Mouse (Mus musculus): ENCODE measurements around the gene Zfp296.

DNA sequence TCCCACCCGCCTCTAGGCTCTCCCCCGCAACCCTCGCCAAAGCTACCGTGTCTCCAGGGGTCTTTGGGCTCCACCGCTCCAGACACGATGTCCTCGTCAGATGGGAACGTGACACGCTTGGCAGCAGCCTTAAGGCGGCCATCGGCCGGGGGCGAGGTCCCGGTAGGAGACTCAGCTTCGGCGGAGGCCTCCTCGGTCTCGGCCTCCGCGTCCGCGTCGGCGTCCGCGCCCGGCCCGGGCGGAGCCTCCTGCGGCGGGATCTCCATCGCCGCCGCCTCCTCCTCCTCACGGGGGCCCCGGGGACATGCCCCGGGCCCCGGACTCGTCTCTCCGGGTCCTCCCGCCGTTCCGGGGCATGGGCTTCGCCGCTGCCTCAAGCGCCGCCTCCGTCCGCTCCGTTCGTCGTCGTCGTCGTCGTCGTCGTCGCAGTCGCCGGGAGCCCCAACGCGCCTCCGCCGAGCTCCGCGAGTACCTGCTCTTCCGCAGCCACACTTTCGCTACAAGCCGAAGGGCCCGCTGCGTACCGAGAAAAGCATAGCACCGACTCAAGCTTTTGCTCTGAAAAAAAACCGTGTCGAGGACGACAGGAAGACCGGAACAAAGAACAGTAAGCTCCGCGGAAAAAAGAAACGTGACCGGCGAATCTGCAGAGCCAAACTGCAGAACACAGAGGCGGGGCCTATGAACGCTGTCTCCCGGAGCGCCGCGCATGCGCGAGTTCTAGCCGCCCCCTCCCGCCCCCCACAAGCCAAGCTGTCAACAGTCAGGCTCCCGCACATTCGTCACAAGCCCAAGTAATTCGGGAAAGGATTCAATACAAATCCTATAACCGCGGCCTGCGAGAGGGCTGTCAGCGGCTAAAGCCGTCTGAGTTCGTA is 15.1 kb upstream of the Zfp296 start:
- TF ChIP-seq CTCF (IDR thresholded peaks at IDR 0.05; ENCODE audit: low read depth, low read length) (no peak), POLR2A (IDR thresholded peaks at IDR 0.05; ENCODE audit: extremely low read depth, insufficient read depth, low read length) (0 out of 2 replicates have a peak, but pooled peaks have one; percentile 29)

Measured in liver, adult 2 months (tissue).